Mouse (Mus musculus) urinary bladder, postnatal 4 days (tissue): ENCODE measurements at regions not wholly inside any gene's neighbourhood (a gene's known extent, or its start where the extent isn't known, plus 50 kb on each side); places are given as distances from the start of the nearest gene placed in this dataset.
A peak's percentile ranks its signal among the peaks of the same experiment; 100 is the strongest.

Source experiments
- DNase-seq, 2 experiments: peaks; one replicate each; pipeline ENCODE4 v3.0.0; 2021 to 2022; ENCODE audit warnings: low spot score in 2 of 2

- no peak for DNase-seq
Measured at GRCm38 (mm10) chr4:56619803-56620202, 120.1 kb upstream of the Gm26657 start.

GRCm38 (mm10) chr4:56619054-56619453 is 120.8 kb upstream of the Gm26657 start:
- no peak for DNase-seq

- no peak for DNase-seq
Measured at GRCm38 (mm10) chr4:56618433-56618832, 121.4 kb upstream of the Gm26657 start.

GRCm38 (mm10) chr4:56617661-56618360 is 122.1 kb upstream of the Gm26657 start:
- no peak for DNase-seq

GRCm38 (mm10) chr4:56612325-56612724 is 127.5 kb upstream of the Gm26657 start:
- DNase-seq = no peak

GRCm38 (mm10) chr4:56611751-56612150 is 128.1 kb upstream of the Gm26657 start:
- DNase-seq = no peak

- DNase-seq = no peak
Measured at GRCm38 (mm10) chr4:56610273-56610672, 129.6 kb upstream of the Gm26657 start.

GRCm38 (mm10) chr4:56608701-56609100 is 131.2 kb upstream of the Gm26657 start:
- no peak for DNase-seq

GRCm38 (mm10) chr4:56598398-56598797 is 141.5 kb upstream of the Gm26657 start:
- no peak for DNase-seq

- no peak for DNase-seq
Measured at GRCm38 (mm10) chr4:56597931-56598330, 141.9 kb upstream of the Gm26657 start.

GRCm38 (mm10) chr4:56582405-56582804 is 157.5 kb upstream of the Gm26657 start:
- no peak for DNase-seq

- DNase-seq = no peak
Measured at GRCm38 (mm10) chr4:56576837-56577548, 162.9 kb upstream of the Gm26657 start.

- DNase-seq = no peak
Measured at GRCm38 (mm10) chr4:56552126-56552525, 187.7 kb upstream of the Gm26657 start.

- DNase-seq = no peak
Measured at GRCm38 (mm10) chr4:56533344-56533985, 206.4 kb upstream of the Gm26657 start.

GRCm38 (mm10) chr4:56532921-56533320 is 206.9 kb upstream of the Gm26657 start:
- no peak for DNase-seq

- DNase-seq = no peak
Measured at GRCm38 (mm10) chr4:56528571-56528970, 211.3 kb upstream of the Gm26657 start.

GRCm38 (mm10) chr4:56524430-56524985 is 215.4 kb upstream of the Gm26657 start:
- DNase-seq = no peak

GRCm38 (mm10) chr4:56507770-56508169 is 232.1 kb upstream of the Gm26657 start:
- DNase-seq = no peak

GRCm38 (mm10) chr4:56506786-56507185 is 233.1 kb upstream of the Gm26657 start:
- no peak for DNase-seq

GRCm38 (mm10) chr4:56506067-56506466 is 233.8 kb upstream of the Gm26657 start:
- no peak for DNase-seq

GRCm38 (mm10) chr4:56492537-56493221 is 247.2 kb upstream of the Gm26657 start:
- DNase-seq = peak in 1 of 2 experiments; percentile 47

GRCm38 (mm10) chr4:56489361-56489760 is 250.5 kb upstream of the Gm26657 start:
- DNase-seq = no peak
